Mouse (Mus musculus) lung, adult 2 months (tissue): ENCODE data around the gene Crot.

ENCODE experiments used
- CTCF ChIP-seq: fragments of 200-500 bp; IDR thresholded peaks from 2 replicates; pipeline ENCODE4 v1.5.1; 2011; ENCODE audit warnings: mild to moderate bottlenecking, low read length, control low read depth; ENCODE audit not compliant: insufficient read depth
- POLR2A ChIP-seq: fragments of 200-500 bp; IDR thresholded peaks from 2 replicates; pipeline ENCODE4 v1.6.1; 2011; ENCODE audit warnings: low read depth, mild to moderate bottlenecking, control low read depth, low read length, borderline replicate concordance; ENCODE audit errors: extremely low read depth

- no peak for TF ChIP-seq CTCF
- no peak for TF ChIP-seq POLR2A
These were observed 35.5 kb upstream of the Crot start for GRCm38 (mm10) chr5:9032641-9033040.
